Mouse (Mus musculus) ES-Bruce4 (cell line): ENCODE data around the gene Zfp281. TPM values are rescaled to one million over a fixed set of nuclear protein-coding genes. Genes with fewer than 3 reads are reported as not detected.

ENCODE experiments used
- H3K27ac ChIP-seq: 2 replicates; pipeline ENCODE4 v1.5.1; 2012; ENCODE audit warnings: low read length, inconsistent platforms; ENCODE audit not compliant: insufficient read depth
- H3K27me3 ChIP-seq: 2 replicates; pipeline ENCODE4 v1.6.1; 2012; ENCODE audit warnings: mild to moderate bottlenecking, low read length, inconsistent platforms; ENCODE audit not compliant: control insufficient read depth, poor library complexity, insufficient read depth, severe bottlenecking
- H3K36me3 ChIP-seq: 2 replicates; pipeline ENCODE4 v1.6.1; 2012; ENCODE audit warnings: inconsistent platforms, mild to moderate bottlenecking, low read length, moderate library complexity; ENCODE audit not compliant: control insufficient read depth, poor library complexity, insufficient read depth, severe bottlenecking
- H3K4me1 ChIP-seq: one replicate; pipeline ENCODE4 v1.8.1; 2011; ENCODE audit warnings: low read length; ENCODE audit not compliant: control insufficient read depth, insufficient read depth
- H3K4me3 ChIP-seq: 2 replicates; pipeline ENCODE4 v1.5.1; 2011; ENCODE audit warnings: low read depth, mild to moderate bottlenecking, low read length
- H3K9ac ChIP-seq: 2 replicates; pipeline ENCODE4 v1.6.1; 2012; ENCODE audit warnings: low read depth, mild to moderate bottlenecking, inconsistent platforms; ENCODE audit not compliant: poor library complexity, severe bottlenecking
- H3K9me3 ChIP-seq: replicated peaks from 2 replicates; pipeline ENCODE4 v1.6.1; 2012; ENCODE audit warnings: mild to moderate bottlenecking, low read length, inconsistent platforms; ENCODE audit not compliant: control insufficient read depth, poor library complexity, insufficient read depth, severe bottlenecking
- CTCF ChIP-seq: IDR thresholded peaks from one replicate; pipeline ENCODE4 v1.8.1; 2011; ENCODE audit warnings: low read depth, low read length
- POLR2A ChIP-seq: IDR thresholded peaks from one replicate; pipeline ENCODE4 v1.8.1; 2011; ENCODE audit warnings: low read length; ENCODE audit not compliant: insufficient read depth
- polyA plus RNA-seq: library from polyadenylated mRNA; stranded (reverse); fragments of >200 nt; gene quantifications from 2 replicates; pipeline ENCODE4 v1.2.4, GENCODE M21; 2011; ENCODE audit warnings: low read depth; ENCODE audit not compliant: missing spikeins, insufficient read depth, insufficient read length

The Zfp281 gene
- polyA plus RNA-seq, 1 experiment = 98.1 TPM

DNA sequence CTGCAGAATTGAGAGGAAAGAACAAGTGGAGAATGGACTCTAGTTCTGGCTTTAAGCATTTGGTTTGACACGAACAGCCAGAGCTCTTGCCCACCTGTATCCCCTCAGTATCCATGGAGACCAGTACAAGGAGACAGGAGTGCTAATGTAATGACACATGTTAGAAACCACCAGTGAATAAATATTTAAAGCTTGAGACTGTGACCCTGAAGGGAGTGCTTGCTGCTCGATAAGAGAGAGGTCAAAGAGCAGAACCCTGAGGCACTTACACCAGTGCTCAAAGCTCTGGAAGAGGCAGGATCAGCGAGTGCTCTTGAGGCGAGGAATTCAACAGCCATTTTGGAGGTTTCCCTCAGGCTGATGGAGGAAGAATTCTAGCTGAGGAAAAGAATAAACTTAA is 54.1 kb downstream of the Zfp281 start:
- Histone ChIP-seq H3K27me3 (no peaks in the 10 kb centered on the region), H3K36me3 (no peaks in the 10 kb centered on the region; the same call in 1 of the 2 replicates), H3K4me3 (no peak overlapping the region), H3K4me1 (peaks cover 11% of the 10 kb centered on the region), H3K27ac (peak overlapping the region; percentile 97), H3K9me3 (no peaks in the 10 kb centered on the region), H3K9ac (peak overlapping the region; percentile 65; the same call in 1 of the 2 replicates)
- TF ChIP-seq CTCF (no peak), POLR2A (no peak)

Other genes starting within 250 kb of the Zfp281 start
- gene Ddx59, start 209.6 kb upstream of the Zfp281 start, polyA plus RNA-seq = 17.9 and 22.0 TPM in 2 replicates
- 32.0 and 37.1 TPM in 2 replicates for gene Kif14, start 158.6 kb upstream of the Zfp281 start, polyA plus RNA-seq